Mouse (Mus musculus) hindbrain, embryonic 16.5 days (tissue): Measurements from ENCODE around the gene Spata33. TPM values are rescaled to one million over a fixed set of nuclear protein-coding genes. Genes with fewer than 3 reads are reported as not detected.

Source experiments
- ATAC-seq: fragments of 200-750 bp; cut with Nextera tagmentation; 2 replicates; pipeline ENCODE4 v1.8.0; 2017; ENCODE audit warnings: moderate TSS enrichment, moderate library complexity
- H3K27ac ChIP-seq: fragments of 300-500 bp; sonication (generic); 2 replicates; pipeline ENCODE4 v1.5.1; 2014; ENCODE audit warnings: low read depth, mild to moderate bottlenecking, control low read depth, low read length, moderate library complexity
- H3K27me3 ChIP-seq: fragments of 300-500 bp; sonication (generic); replicated peaks from 2 replicates; pipeline ENCODE4 v1.6.1; 2014; ENCODE audit warnings: low read length; ENCODE audit not compliant: control insufficient read depth, insufficient read depth
- H3K36me3 ChIP-seq: fragments of 300-500 bp; sonication (generic); 2 replicates; pipeline ENCODE4 v1.6.1; 2014; ENCODE audit warnings: mild to moderate bottlenecking, low read length, moderate library complexity, mixed read lengths; ENCODE audit not compliant: control insufficient read depth, insufficient read depth
- H3K4me1 ChIP-seq: fragments of 300-500 bp; sonication (generic); 2 replicates; pipeline ENCODE4 v1.6.1; 2014; ENCODE audit warnings: low read depth, low read length; ENCODE audit not compliant: control insufficient read depth, insufficient read depth
- H3K4me2 ChIP-seq: fragments of 300-500 bp; sonication (generic); 2 replicates; pipeline ENCODE4 v1.6.1; 2014; ENCODE audit warnings: mild to moderate bottlenecking, low read length, control low read depth, moderate library complexity
- H3K4me3 ChIP-seq: fragments of 300-500 bp; sonication (generic); 2 replicates; pipeline ENCODE4 v1.5.1; 2014; ENCODE audit warnings: mild to moderate bottlenecking, low read length, control low read depth, moderate library complexity
- H3K9ac ChIP-seq: fragments of 300-500 bp; sonication (generic); 2 replicates; pipeline ENCODE4 v1.6.1; 2014; ENCODE audit warnings: low read depth, mild to moderate bottlenecking, control low read depth, low read length, moderate library complexity
- H3K9me3 ChIP-seq: fragments of 300-500 bp; sonication (generic); 2 replicates; pipeline ENCODE4 v1.6.1; 2014; ENCODE audit warnings: mild to moderate bottlenecking, low read length, moderate library complexity; ENCODE audit not compliant: control insufficient read depth
- WGBS: fragments of 180-500 bp; shearing (Covaris S2); extraction: QIAGEN DNeasy Blood & Tissue Kit; methylation state at CpG from one replicate; pipeline ENCODE4 v1.1.7; 2014; 5-methylcytosine and 5-hydroxymethylcytosine counted together
- polyA plus RNA-seq: library from polyadenylated mRNA; unstranded; fragments of >200 nt; fragmentation: Nextera tagmentation; extraction: Ambion mirVana; gene quantifications from 2 replicates; pipeline ENCODE4 v1.2.1, GENCODE M21; 2015

The Spata33 gene
- polyA plus RNA-seq, 1 experiment from 2014 or later = 7.0 TPM

DNA sequence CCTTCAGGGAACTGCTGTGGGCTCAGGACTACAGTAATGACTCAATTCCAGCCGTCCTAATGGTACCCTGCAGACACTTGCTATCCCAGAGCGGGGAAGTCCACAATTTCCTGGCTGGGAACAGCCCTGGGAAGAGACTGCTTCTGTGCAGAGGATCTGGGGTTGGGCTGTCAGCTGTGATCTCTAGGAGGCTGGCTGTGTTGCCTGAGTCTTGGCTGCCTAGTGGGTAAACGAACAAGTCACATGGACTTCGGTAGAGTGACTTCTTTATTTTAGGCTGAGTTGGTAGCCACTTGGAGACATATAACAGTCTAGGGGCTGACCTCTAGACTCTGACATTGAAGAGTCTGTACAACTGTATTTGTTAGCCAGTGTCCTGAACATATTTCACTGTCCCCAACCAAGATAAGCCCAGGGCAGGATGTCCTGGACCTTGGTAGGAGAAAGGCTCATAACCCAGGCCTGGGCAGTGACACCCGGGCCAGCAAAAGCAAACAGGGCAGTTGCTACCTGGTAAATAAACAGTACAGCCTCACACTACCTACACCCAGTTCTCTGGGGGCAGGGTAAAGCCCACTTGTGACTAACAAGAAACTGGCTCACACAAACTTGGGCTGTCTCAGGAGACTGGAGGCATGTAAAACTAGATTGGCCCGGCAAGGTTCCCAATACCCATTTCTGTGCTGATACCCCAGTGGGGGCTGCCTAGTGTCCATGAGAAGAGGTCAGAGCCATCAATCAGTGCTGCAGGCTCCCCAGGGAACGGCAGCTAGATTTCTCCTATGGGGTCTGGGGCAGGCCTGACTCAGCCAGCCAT lies 29.7 kb downstream of the Spata33 start:
- no peaks in the 10 kb centered on the region for H3K27me3 ChIP-seq
- no peaks in the 10 kb centered on the region for H3K9me3 ChIP-seq
- H3K27ac ChIP-seq = no peak overlapping the region
- no peak for ATAC-seq
- peaks cover 36% of the 10 kb centered on the region for H3K36me3 ChIP-seq
- H3K4me1 ChIP-seq = no peaks in the 10 kb centered on the region
- H3K4me2 ChIP-seq = no peak overlapping the region
- H3K4me3 ChIP-seq = no peak overlapping the region
- 86% methylated on average over 7 of the region's 7 CpGs for WGBS
- no peak overlapping the region for H3K9ac ChIP-seq

DNA sequence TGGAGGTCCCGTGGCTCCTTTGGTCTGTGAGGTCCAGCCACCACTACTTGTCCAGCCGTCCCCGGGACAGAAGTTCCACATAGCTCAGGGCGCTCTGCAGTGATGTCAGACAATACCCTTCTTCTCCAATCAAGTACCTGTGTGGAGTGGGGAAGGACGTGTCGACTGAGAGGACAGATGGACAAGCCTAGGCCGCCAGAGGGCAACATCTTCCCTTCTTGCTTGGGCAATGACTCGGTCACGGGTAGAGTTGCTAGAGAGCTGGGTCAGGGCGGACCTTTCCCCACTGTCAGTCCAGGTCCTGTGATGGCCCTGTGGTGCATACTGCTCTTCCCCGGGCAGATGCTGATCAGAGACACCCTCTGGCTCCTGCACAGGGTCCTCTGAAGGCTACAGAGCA lies 30.4 kb downstream of the Spata33 start:
- WGBS = 68% methylated on average over 11 of the region's 11 CpGs
- Histone ChIP-seq H3K9me3 (no peaks in the 10 kb centered on the region), H3K4me1 (no peaks in the 10 kb centered on the region), H3K27ac (no peak overlapping the region), H3K4me2 (no peak overlapping the region), H3K4me3 (no peak overlapping the region), H3K9ac (no peak overlapping the region), H3K27me3 (no peaks in the 10 kb centered on the region), H3K36me3 (peaks cover 43% of the 10 kb centered on the region)
- ATAC-seq = no peak

DNA sequence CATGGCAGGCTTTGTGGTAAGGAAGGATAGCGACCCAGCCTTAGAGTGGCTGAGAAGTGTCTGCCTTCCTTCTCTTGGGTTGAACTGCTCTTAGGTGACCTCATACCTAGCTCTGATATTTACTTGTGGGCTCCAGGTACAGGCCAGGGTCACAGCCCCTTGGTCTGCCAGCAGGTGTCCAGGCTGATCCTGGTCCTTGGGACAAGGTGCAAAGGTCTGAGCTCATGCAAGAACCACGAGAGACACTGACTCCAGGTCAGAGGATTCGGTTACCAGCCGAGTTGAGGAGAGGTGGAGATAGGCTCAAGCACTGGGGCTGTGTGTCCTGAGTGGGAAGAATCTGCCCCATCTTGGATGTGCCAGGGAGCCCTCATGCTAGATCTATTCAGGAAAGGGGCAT lies 31.8 kb downstream of the Spata33 start:
- Histone ChIP-seq H3K4me1 (no peaks in the 10 kb centered on the region), H3K9me3 (no peaks in the 10 kb centered on the region), H3K27ac (no peak overlapping the region), H3K9ac (no peak overlapping the region), H3K36me3 (peaks cover 52% of the 10 kb centered on the region), H3K27me3 (no peaks in the 10 kb centered on the region), H3K4me2 (no peak overlapping the region), H3K4me3 (no peak overlapping the region)
- 96% methylated on average over 4 of the region's 4 CpGs for WGBS
- ATAC-seq = no peak

DNA sequence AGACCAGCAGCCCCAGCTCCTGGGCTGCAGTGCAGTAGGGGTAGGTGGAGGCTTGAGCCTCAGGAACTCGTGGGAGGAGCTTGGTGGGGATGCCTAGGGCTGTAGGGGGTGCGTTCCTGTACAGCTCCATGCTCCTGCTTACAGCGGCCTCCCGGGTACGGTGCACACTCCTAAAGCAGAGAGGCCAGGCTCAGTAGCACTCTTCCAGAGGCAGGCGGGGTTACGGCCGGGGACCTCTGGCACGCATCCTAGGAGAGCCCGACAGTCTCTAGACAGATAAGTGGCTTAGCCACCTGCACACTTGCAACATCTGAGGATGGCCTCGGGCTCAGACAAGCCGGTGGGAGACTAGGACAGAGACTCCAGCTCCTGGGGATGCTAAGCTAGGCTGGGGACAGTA lies 32.9 kb downstream of the Spata33 start:
- no peak overlapping the region for H3K9ac ChIP-seq
- H3K27ac ChIP-seq = no peak overlapping the region
- no peaks in the 10 kb centered on the region for H3K27me3 ChIP-seq
- no peak for ATAC-seq
- WGBS = 92% methylated on average over 12 of the region's 12 CpGs
- H3K4me3 ChIP-seq = no peak overlapping the region
- no peaks in the 10 kb centered on the region for H3K9me3 ChIP-seq
- peaks cover 56% of the 10 kb centered on the region for H3K36me3 ChIP-seq
- H3K4me2 ChIP-seq = no peak overlapping the region
- H3K4me1 ChIP-seq = no peaks in the 10 kb centered on the region

DNA sequence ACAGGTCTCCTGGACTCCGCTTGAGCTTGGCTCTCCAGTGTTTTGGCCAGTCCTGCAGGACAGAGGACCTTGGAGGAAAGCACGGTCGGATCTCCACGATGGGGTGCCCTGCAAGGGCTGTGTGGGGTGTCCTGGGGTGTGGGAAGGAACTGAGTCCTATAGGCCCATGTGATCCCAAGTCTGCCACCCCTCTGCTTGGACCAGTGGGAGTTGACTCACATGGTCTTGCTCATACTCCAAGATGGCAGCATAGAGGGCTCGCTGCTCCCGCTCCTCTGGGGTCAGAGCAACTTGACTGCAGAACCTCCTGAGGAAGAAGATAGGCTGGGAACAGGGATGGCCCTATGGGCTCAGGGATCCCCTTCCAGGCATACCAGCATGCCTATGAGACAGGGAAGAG lies 35.1 kb downstream of the Spata33 start:
- peaks cover 4% of the 10 kb centered on the region for H3K4me1 ChIP-seq
- H3K9me3 ChIP-seq = no peaks in the 10 kb centered on the region
- H3K4me2 ChIP-seq = no peak overlapping the region
- H3K27me3 ChIP-seq = no peaks in the 10 kb centered on the region
- no peak for ATAC-seq
- no peak overlapping the region for H3K27ac ChIP-seq
- peaks cover 64% of the 10 kb centered on the region for H3K36me3 ChIP-seq
- no peak overlapping the region for H3K9ac ChIP-seq
- WGBS = 100% methylated on average over 6 of the region's 6 CpGs
- H3K4me3 ChIP-seq = no peak overlapping the region

DNA sequence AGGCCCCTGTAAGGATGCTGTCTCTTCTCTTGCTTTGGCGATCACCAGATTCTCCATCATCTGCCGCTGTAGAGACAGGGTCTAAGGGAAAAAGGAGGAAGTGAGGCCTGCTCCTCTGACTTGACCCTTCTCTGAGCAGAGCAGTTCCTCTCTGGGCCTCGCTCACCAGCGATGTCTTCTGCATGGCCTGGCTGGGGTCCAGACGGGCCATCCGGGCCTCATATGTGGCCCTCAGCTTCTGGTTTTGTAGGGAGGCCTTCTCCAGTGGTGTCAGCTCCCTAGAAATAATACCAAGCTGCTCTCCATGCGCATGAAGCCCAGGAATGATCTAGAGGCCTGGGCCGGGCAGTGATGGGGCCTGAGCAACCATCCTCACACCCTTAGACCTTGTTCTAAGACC lies 36.0 kb downstream of the Spata33 start:
- no peak overlapping the region for H3K9ac ChIP-seq
- no peak for ATAC-seq
- WGBS = 93% methylated on average over 8 of the region's 8 CpGs

DNA sequence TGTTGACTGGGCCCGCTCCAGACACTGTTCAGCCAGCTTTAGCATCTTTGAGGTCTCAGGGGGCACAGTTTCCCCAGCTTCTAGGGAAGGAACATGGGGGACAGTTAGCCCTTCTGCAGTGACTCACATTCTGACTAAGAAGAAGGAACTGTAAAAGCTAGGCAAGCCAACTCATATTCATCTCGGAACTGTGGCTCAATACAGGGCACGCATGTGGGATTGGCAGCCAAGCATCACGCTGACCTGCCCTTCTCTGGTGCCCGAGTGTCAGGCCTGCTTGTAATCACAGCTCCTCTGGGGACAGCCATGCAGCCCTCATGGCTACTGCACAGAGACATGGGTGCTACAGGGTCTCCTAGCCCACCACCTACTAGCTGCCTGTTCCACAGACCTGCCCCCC lies 38.3 kb downstream of the Spata33 start:
- no peak overlapping the region for H3K27ac ChIP-seq
- H3K4me3 ChIP-seq = no peak overlapping the region
- H3K9me3 ChIP-seq = no peaks in the 10 kb centered on the region
- H3K27me3 ChIP-seq = no peaks in the 10 kb centered on the region
- H3K36me3 ChIP-seq = peaks cover 41% of the 10 kb centered on the region
- no peak overlapping the region for H3K4me2 ChIP-seq
- no peak for ATAC-seq
- H3K9ac ChIP-seq = no peak overlapping the region
- 95% methylated on average over 5 of the region's 5 CpGs for WGBS
- H3K4me1 ChIP-seq = peaks cover 21% of the 10 kb centered on the region

More for the DNA sequence above, 36.0 kb downstream of the Spata33 start:
- peaks cover 10% of the 10 kb centered on the region for H3K4me1 ChIP-seq
- H3K9me3 ChIP-seq = no peaks in the 10 kb centered on the region
- no peak overlapping the region for H3K4me3 ChIP-seq
- H3K27ac ChIP-seq = no peak overlapping the region
- H3K36me3 ChIP-seq = peaks cover 62% of the 10 kb centered on the region
- H3K4me2 ChIP-seq = no peak overlapping the region
- H3K27me3 ChIP-seq = no peaks in the 10 kb centered on the region

DNA sequence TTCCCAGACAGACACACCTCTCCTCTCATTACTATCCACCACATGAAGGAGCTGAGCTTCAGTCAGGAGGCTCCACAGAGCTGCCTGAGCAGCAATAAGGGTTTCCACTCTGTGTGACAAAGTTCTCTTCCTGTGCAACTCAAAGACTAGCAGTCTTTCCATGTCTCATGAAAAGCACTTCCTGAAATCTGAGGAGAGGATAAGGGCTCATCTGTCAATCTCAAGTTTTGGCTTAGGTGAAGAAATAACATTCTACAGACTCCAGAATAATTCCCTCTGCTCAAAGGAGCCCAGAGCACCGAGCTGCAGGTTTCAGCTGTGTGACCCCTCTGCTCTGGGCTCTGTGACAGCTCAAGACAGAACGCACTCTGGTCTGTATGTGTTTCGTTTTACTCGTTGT lies 40.3 kb downstream of the Spata33 start:
- H3K36me3 ChIP-seq = peaks cover 35% of the 10 kb centered on the region
- H3K27ac ChIP-seq = peak overlapping the region; percentile 92; the same call in 1 of the 2 replicates

DNA sequence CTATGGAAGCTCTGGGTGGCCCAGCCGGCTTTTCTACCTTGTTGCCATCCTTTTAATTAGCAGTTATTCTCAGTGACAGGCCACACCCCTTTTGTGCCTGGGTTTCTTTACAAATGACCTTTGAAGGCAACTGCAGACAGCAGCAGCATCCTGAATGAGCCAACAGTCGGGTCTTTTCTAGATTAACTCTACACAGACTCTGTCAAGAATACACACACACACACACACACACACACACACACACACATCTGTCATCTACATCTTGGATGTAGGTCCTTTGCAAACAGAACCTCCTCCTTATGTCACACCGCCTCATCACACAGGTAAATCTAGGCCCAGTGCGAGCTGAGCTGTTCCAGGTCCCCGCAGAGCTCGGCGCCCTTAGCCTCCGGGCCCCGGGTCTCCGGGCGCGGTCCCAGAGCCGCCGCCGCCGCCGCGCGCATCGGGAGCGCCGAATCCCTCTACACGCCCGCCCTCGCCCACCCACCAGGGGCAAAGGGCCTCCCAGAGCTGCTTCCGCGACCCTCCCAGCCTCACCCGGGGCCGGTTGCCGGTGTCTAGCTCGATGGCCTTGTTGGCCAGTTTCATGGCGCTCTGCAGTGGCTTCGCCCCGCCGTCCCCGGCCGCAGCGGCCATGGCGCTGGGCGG lies 40.9 kb downstream of the Spata33 start:
- peak; percentile 65 for ATAC-seq
- Histone ChIP-seq H3K4me1 (peaks cover 28% of the 10 kb centered on the region), H3K36me3 (peaks cover 32% of the 10 kb centered on the region), H3K9ac (peak overlapping the region; percentile 99), H3K27ac (peak overlapping the region; percentile 92), H3K27me3 (no peaks in the 10 kb centered on the region), H3K4me2 (peak overlapping the region; percentile 72), H3K4me3 (peak overlapping the region; percentile 98), H3K9me3 (no peaks in the 10 kb centered on the region)
- 0% methylated on average over 39 of the region's 40 CpGs for WGBS

More for the DNA sequence above, 40.3 kb downstream of the Spata33 start:
- Histone ChIP-seq H3K9ac (peak overlapping the region; percentile 99), H3K4me2 (peak overlapping the region; percentile 72), H3K4me1 (peaks cover 28% of the 10 kb centered on the region), H3K4me3 (peak overlapping the region; percentile 98), H3K27me3 (no peaks in the 10 kb centered on the region), H3K9me3 (no peaks in the 10 kb centered on the region)
- no peak for ATAC-seq
- WGBS = 66% methylated on average over 4 of the region's 4 CpGs
